Mouse (Mus musculus) CD4-positive, CD25-positive, alpha-beta regulatory T cell, adult 2 months (primary cell): ENCODE measurements around the gene Fam166a.

Experiments used
- DNase-seq: peaks from one replicate; pipeline ENCODE4 v3.0.0-alpha.2; 2012; ENCODE audit warnings: low read depth, low spot score

Fam166a gene

GRCm38 (mm10) chr2:25185625-25186574 is 32.6 kb upstream of the Fam166a start:
- DNase-seq, result peak; percentile 72

- no peak for DNase-seq
Measured at GRCm38 (mm10) chr2:25186575-25186930, 32.0 kb upstream of the Fam166a start.

DNA sequence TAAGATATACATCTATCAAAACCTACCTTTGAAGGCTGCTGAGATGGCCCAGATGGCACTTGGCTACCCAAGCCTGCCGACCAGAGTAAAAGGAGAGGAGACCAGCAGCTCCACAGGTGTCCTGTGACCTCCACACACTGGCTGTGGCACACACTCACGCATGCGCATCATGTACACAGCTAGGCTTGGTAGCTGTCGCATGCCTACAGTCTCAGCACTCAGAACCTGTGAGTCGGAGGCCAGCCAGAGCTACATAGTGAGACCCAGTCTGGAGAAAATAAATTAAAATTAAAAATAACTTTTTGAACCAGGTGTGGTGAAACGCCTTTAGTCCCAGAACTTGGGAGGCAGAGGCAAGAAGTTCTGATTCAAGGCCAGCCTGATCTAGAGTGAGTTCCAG is 30.7 kb upstream of the Fam166a start:
- DNase-seq, result no peak

DNA sequence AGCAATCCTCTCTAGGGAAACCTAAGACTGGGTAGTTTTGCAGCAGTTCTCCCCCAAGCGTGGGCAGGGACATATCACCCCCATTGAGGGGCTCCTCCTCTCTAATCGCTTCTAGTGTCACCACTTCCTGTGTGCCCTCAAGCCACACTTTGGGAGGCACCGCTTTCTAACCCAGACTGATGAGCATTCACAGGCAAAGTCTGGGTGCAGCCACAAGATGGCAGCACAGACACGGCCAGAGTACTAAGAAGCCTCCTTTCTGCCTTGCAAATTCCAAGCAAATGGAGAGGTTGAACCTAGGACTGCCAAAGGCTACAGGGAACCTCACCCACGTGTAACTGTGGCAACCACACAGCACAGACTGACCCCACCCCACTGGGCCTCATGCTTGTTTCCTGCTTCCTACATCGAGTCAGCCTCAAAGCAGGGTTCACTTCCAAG is 25.2 kb upstream of the Fam166a start:
- DNase-seq, result peak; percentile 92

GRCm38 (mm10) chr2:25194006-25194405 is 24.5 kb upstream of the Fam166a start:
- no peak for DNase-seq

DNA sequence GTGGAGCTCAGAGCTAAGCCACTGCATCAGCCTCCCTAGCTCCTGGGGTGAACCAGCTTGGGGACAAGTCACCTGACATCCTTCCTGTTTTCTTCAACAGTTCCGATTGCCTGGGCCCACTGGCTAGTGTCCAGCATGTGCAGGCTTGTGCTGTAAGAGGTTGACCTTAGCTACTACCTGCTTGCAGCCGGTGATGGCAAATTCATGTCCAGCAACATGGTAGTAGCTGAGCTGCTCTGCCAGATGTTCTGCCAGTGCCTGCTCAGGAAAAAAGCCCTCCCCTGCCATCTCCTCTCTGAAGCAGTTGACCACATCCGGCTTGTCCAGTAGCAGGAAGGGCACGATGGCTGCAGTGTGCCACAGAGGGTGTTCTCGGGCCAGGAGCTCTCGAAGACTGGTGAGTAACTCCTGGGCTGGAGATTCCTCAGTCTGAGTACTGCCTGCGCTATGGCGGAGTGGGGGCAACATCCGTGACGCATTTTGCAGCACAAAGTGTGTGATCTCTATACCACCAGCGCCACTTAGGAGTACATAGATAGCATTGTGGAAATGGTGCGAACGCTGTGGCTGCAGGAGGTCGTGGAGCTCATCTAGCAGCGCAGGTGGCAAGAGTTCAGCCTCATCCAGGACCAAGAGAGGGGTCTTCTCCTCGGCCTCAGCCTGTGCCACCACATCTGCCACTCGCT is 23.9 kb upstream of the Fam166a start:
- DNase-seq, result peak; percentile 50

GRCm38 (mm10) chr2:25195211-25196156 is 23.1 kb upstream of the Fam166a start:
- peak; percentile 80 for DNase-seq

- peak; percentile 79 for DNase-seq
Measured at GRCm38 (mm10) chr2:25196172-25196954, 22.2 kb upstream of the Fam166a start, which contains the start of gene Tor4a. Tor4a (minus strand) TSS chr2:25196886.

GRCm38 (mm10) chr2:25197191-25197590 is 21.4 kb upstream of the Fam166a start:
- no peak for DNase-seq

GRCm38 (mm10) chr2:25197946-25198345 is 20.6 kb upstream of the Fam166a start:
- no peak for DNase-seq

GRCm38 (mm10) chr2:25200631-25201030 is 17.9 kb upstream of the Fam166a start:
- DNase-seq, result no peak

GRCm38 (mm10) chr2:25203631-25204214 is 14.8 kb upstream of the Fam166a start:
- no peak for DNase-seq

DNA sequence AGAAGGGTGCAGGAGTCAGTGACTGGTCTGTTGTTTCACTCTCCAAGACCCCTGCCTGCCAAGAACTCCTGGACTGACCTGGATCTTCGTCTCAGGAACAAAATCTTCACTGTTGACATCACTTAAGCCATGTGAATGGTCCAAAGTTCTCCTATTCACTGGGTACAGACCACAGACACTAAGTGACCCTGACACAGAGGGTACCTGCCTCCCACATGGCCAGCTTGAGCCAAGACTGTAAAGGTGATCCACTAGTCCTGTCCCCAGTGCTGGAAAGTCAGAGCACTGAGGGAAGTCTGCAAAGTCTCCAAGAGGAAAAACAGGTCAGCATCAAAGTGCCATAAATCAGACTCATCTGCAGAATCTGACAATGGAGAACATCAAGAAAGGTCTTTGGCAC is 11.0 kb upstream of the Fam166a start:
- DNase-seq, result no peak

- DNase-seq, result no peak
Measured at GRCm38 (mm10) chr2:25210686-25211085, 7.9 kb upstream of the Fam166a start.

DNA sequence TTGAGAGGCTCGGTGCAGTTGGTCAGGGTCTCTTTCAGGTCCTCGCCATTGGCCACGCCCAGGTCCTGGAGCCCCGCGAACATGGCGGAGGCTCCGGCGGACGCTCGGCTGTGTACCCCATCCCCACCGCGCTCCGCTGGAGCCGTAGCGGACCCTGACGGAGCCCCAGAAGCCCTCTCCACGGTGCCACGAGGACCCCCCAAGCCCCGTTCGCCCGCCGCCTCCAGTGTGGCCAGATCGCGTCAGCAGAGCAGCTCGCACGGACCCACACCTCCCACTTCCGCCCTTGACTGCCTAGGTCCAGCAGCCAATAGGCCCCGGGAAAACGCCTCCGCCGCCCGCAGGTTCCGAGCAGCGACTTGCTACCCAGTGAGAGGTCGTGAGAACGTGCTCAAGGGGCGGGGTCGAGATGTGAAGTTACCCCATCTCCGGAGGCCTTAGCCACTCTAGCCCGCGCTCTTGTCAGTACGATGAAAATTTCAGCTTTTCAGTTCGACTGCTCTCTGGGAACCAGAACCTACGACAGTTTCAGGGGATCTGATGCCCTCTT is 7.3 kb upstream of the Fam166a start, which contains the start of gene Nelfb:
Gene Nelfb (minus strand): TSS at position 369 of the 550 bp plus-strand sequence.
- DNase-seq, result peak; percentile 91

DNA sequence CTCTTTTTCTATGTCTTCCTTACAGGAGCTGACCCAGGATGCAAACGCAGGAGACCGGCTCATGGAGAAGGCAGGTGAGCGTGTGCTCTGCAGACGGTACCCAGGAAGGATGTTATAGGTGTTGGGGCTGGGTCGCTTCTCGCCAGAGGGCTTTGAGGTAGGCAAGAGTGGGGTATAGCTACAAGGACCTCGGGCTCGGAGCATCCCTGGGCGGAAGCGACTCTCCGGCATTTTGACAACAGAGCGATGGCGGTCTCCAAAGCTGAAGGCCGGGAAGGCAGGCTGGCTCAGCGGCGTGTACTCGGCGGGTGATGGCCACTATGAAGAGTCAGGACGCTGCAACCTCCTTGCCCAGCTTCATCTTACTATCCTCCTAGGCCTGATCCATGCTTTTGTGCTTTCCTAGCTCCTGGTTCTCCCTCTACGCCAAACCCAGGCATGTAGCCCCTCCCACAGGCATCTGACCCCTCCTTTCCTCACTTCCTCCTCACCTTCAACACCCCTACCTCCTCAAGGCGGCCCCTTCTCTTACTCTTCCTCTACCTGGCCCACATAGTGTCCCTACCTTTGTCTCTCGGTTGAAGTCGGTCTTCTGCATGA is 5.2 kb upstream of the Fam166a start:
- no peak for DNase-seq

DNA sequence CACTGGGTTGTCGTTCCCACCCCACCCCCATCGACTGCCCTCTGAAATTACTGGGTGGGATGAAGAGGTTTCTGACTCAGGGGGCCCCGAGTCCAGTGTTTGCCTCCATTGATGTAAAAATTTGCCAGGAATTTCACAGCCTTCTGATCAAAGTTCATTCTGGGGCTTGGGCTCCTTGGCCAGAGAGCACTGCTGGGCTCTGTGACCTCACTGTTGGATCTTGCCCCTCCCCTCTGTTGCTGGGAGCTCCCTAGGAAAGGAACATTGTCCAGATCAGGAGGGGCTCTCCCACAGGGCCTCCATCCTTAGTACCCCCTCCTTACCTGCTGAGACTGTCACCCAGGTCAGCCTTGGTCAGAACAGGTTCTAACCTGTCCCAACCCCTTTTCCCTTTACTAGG is 4.1 kb upstream of the Fam166a start, which contains the start of gene Stpg3:
Gene Stpg3 (minus strand): TSS at position 194 of the 400 bp plus-strand sequence.
- DNase-seq, result no peak

- DNase-seq, result no peak
Measured at GRCm38 (mm10) chr2:25217666-25218065, 879 bp upstream of the Fam166a start.

DNA sequence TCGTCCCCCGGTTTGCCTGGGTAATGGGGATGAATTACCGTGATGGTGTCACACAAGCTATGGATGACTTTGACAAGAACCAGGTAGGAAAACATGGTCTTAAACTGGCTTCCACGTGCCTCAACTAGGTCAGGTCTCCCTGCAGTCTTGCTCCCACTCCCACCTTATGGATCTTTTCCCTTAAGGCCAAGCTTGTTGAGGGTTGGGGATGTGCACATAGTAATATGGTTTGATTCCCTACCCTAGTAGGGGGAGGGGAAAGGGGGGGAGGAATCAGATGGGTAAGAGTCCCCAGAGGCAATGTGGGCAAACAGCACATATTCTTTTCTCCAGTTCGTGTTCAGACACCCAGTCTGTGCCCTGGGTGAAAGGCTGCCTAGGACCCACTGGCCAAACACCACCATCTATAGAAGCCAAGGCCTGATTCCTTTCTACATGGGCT is 2.8 kb downstream of the Fam166a start:
- DNase-seq, result no peak
